ENCODE assay signal across 8 mouse cellular contexts in genomic region chr16:32098897-32099637, GRCm38 (mm10). TPM values are rescaled to one million over a fixed set of nuclear protein-coding genes. Genes with fewer than 3 reads are reported as not detected.
A peak's percentile ranks its signal among the peaks of the same experiment; 100 is the strongest.
DNase-seq lines count a peak whose midpoint lies in the region; ATAC-seq and TF ChIP-seq lines count a peak whose summit lies in the region.

No protein-coding gene starts in this region.

- TF ChIP-seq EP300 in MEL (IDR thresholded peaks at IDR 0.05; ENCODE audit: low read depth in 1 of 2, low read length in 2 of 2), result no peak
- TF ChIP-seq EP300 in heart, postnatal 0 days (IDR thresholded peaks at IDR 0.05; ENCODE audit: low read depth), result no peak

- no peak for TF ChIP-seq CTCF in MEL (IDR thresholded peaks at IDR 0.05 in 2 of 3, conservative IDR thresholded peaks at IDR 0.05 in 1 of 3; ENCODE audit: control insufficient read depth in 1 of 3, insufficient read depth in 1 of 3, low read depth in 2 of 3, low read length in 3 of 3, poor library complexity in 1 of 3, severe bottlenecking in 1 of 3)
- TF ChIP-seq CTCF in heart, postnatal 0 days (IDR thresholded peaks at IDR 0.05; ENCODE audit: low read depth), result peak; percentile 11; the same call in 1 of the 2 replicates

- peaks cover 35% of the 10 kb centered on the region for H3K36me3 ChIP-seq in heart, embryonic 12.5 days
- peaks cover 0 to 9% of the 10 kb centered on the region in 2 experiments; a peak in 2 of 4 replicates for H3K36me3 ChIP-seq in MEL (ENCODE audit: control insufficient read depth in 1 of 2, insufficient read depth in 2 of 2, low read length in 2 of 2)
- peaks cover 17% of the 10 kb centered on the region for H3K36me3 ChIP-seq in heart, postnatal 0 days (replicated peaks; ENCODE audit: control insufficient read depth, insufficient read depth, low read length)
- H3K36me3 ChIP-seq in megakaryocyte, embryonic 14.5 days (replicated peaks; ENCODE audit: low read length), result peaks cover 28% of the 10 kb centered on the region

- H3K4me1 ChIP-seq in heart, embryonic 12.5 days (replicated peaks), result peaks cover 12% of the 10 kb centered on the region
- no peaks in the 10 kb centered on the region; a peak in 2 of 4 replicates for H3K4me1 ChIP-seq in MEL (ENCODE audit: control insufficient read depth in 1 of 2, insufficient read depth in 2 of 2, low read length in 2 of 2)
- H3K4me1 ChIP-seq in heart, postnatal 0 days (ENCODE audit: control insufficient read depth, insufficient read depth), result peaks cover 13% of the 10 kb centered on the region
- H3K4me1 ChIP-seq in megakaryocyte, embryonic 14.5 days, result peaks cover 26% of the 10 kb centered on the region

- TF ChIP-seq RAD21 in MEL (IDR thresholded peaks at IDR 0.05; ENCODE audit: low read depth, low read length), result no peak

- TF ChIP-seq POLR2A in MEL (IDR thresholded peaks at IDR 0.05; ENCODE audit: control insufficient read depth in 1 of 2, insufficient read depth in 1 of 2, low read depth in 1 of 2, low read length in 2 of 2, poor library complexity in 1 of 2), result no peak

- H3K4me2 ChIP-seq in heart, embryonic 12.5 days, result peak overlapping the region; percentile 73
- H3K4me2 ChIP-seq in heart, postnatal 0 days (ENCODE audit: low read depth, low read length), result peak overlapping the region; percentile 84

- ATAC-seq in heart, embryonic 12.5 days (ENCODE audit: insufficient number of reproducible peaks, low FRiP score), result peak; percentile 80
- ATAC-seq in heart, postnatal 0 days (ENCODE audit: insufficient read depth, low read depth), result peak; percentile 77

- H3K27ac ChIP-seq in heart, embryonic 12.5 days (ENCODE audit: poor library complexity, severe bottlenecking), result peak overlapping the region; percentile 82
- H3K27ac ChIP-seq in MEL (ENCODE audit: control insufficient read depth, low read depth, low read length), result 0 out of 2 replicates have a peak overlapping the region, but pooled peaks have one; percentile 22
- H3K27ac ChIP-seq in heart, postnatal 0 days (ENCODE audit: low read depth), result peak overlapping the region; percentile 75

- peak overlapping the region; percentile 82 for H3K4me3 ChIP-seq in heart, embryonic 12.5 days
- H3K4me3 ChIP-seq in MEL (ENCODE audit: control insufficient read depth in 1 of 2, insufficient read depth in 1 of 2, low read depth in 2 of 2, low read length in 2 of 2), result peak overlapping the region; percentile 81 to 87
- peak overlapping the region; percentile 86 for H3K4me3 ChIP-seq in heart, postnatal 0 days (ENCODE audit: low read depth, low read length)
- H3K4me3 ChIP-seq in megakaryocyte, embryonic 14.5 days (replicated peaks), result peak overlapping the region; percentile 96

- peaks cover 6% of the 10 kb centered on the region for H3K79me2 ChIP-seq in MEL (ENCODE audit: control insufficient read depth, insufficient read depth, low read length, poor library complexity)

- no peak for DNase-seq in heart, adult 8-10 months (ENCODE audit: low spot score)
- no peak for DNase-seq in MEL (ENCODE audit: low read depth, low spot score)
- no peak for DNase-seq in heart, postnatal 0 days (ENCODE audit: low spot score)
- no peak for DNase-seq in right cerebral cortex, postnatal 10 days (ENCODE audit: low spot score in 2 of 2)
- no peak for DNase-seq in right cerebral cortex, postnatal 25 days
- DNase-seq in T-cell, adult 2 months (ENCODE audit: low spot score), result no peak

- H3K27me3 ChIP-seq in heart, embryonic 12.5 days (replicated peaks), result no peaks in the 10 kb centered on the region
- H3K27me3 ChIP-seq in MEL (ENCODE audit: control insufficient read depth in 1 of 2, insufficient read depth in 2 of 2, low read length in 2 of 2), result no peaks in the 10 kb centered on the region
- H3K27me3 ChIP-seq in heart, postnatal 0 days (ENCODE audit: control insufficient read depth, insufficient read depth, low read length), result no peaks in the 10 kb centered on the region
- no peaks in the 10 kb centered on the region for H3K27me3 ChIP-seq in megakaryocyte, embryonic 14.5 days (replicated peaks)

- peak overlapping the region; percentile 89 for H3K9ac ChIP-seq in heart, embryonic 12.5 days
- peak overlapping the region; percentile 87 for H3K9ac ChIP-seq in MEL (ENCODE audit: control insufficient read depth, low read depth, low read length, poor library complexity, severe bottlenecking)
- peak overlapping the region; percentile 75 for H3K9ac ChIP-seq in heart, postnatal 0 days (replicated peaks; ENCODE audit: low read depth, low read length)

- under 1% methylated on average over 39 of the region's 39 CpGs for WGBS in heart, embryonic 12.5 days
- WGBS in heart, postnatal 0 days, result under 1% methylated on average over 39 of the region's 39 CpGs

- H3K9me3 ChIP-seq in heart, embryonic 12.5 days (replicated peaks), result no peaks in the 10 kb centered on the region
- no peaks in the 10 kb centered on the region for H3K9me3 ChIP-seq in MEL (replicated peaks; ENCODE audit: insufficient read depth, low read length)
- H3K9me3 ChIP-seq in heart, postnatal 0 days (replicated peaks; ENCODE audit: control insufficient read depth, low read length), result no peaks in the 10 kb centered on the region
- H3K9me3 ChIP-seq in megakaryocyte, embryonic 14.5 days, result no peaks in the 10 kb centered on the region

TF ChIP-seq in MEL, 35 proteins besides CTCF, POLR2A, EP300 and RAD21:
- no peak for TF ChIP-seq CHD2 (IDR thresholded peaks at IDR 0.05; ENCODE audit: low read length)
- 0 out of 2 replicates have a peak, but pooled peaks have one; percentile 7 for TF ChIP-seq TCF12 (IDR thresholded peaks at IDR 0.05; ENCODE audit: low read depth, low read length)

RNA-seq across cellular contexts. Expression of gene Pigx, which starts 0.5 kb away (rescaled TPM):
- polyA plus RNA-seq in heart, embryonic 12.5 days (2016; fragmentation: Nextera tagmentation; extraction: Ambion mirVana), result 76.0 and 76.1 TPM in 2 replicates
- 10 to 100 TPM; 17.3 to 20.2 (median 20.0) TPM for total RNA-seq in heart, adult 8-10 months (2022)
- 22.3 and 24.0 TPM in 2 replicates for total RNA-seq in MEL (2012; rRNA removed)
- polyA plus RNA-seq in MEL (2012; ENCODE audit: insufficient read depth in 1 of 2, insufficient read length in 2 of 2, low read depth in 1 of 2, low replicate concordance in 2 of 2, missing spikeins in 1 of 2), result 10 to 100 TPM in 1 of 2 experiments, not detected in 1; 29.5 TPM
- 35.8 and 44.9 TPM in 2 replicates for total RNA-seq in heart, postnatal 0 days (2014; rRNA removed; ENCODE audit: low replicate concordance)
- 61.0 and 63.7 TPM in 2 replicates for polyA plus RNA-seq in heart, postnatal 0 days (2015; fragmentation: Nextera tagmentation; extraction: Ambion mirVana)
- 30.0 and 61.3 TPM in 2 replicates for polyA plus RNA-seq in megakaryocyte, embryonic 14.5 days (2012; ENCODE audit: insufficient read depth, low replicate concordance)

RNA-seq across cellular contexts. Expression of gene Cep19, which starts 0.5 kb away (rescaled TPM):
- polyA plus RNA-seq in heart, embryonic 12.5 days (2016; fragmentation: Nextera tagmentation; extraction: Ambion mirVana), result 20.9 and 22.7 TPM in 2 replicates
- total RNA-seq in heart, adult 8-10 months (2022), result 10 to 100 TPM in 3 of 4 experiments, 1 to 10 TPM in 1; 9.1 to 12.9 (median 12.4) TPM
- total RNA-seq in MEL (2012; rRNA removed), result 7.1 and 7.3 TPM in 2 replicates
- 1 to 10 TPM in 1 of 2 experiments, not detected in 1; 8.7 TPM for polyA plus RNA-seq in MEL (2012; ENCODE audit: insufficient read depth in 1 of 2, insufficient read length in 2 of 2, low read depth in 1 of 2, low replicate concordance in 2 of 2, missing spikeins in 1 of 2)
- total RNA-seq in heart, postnatal 0 days (2014; rRNA removed; ENCODE audit: low replicate concordance), result 4.2 and 12.1 TPM in 2 replicates
- polyA plus RNA-seq in heart, postnatal 0 days (2015; fragmentation: Nextera tagmentation; extraction: Ambion mirVana), result 19.6 and 20.1 TPM in 2 replicates
- polyA plus RNA-seq in megakaryocyte, embryonic 14.5 days (2012; ENCODE audit: insufficient read depth, low replicate concordance), result 1.6 and 2.0 TPM in 2 replicates

RNA-seq across cellular contexts. Expression of gene Pak2, which starts 19.9 kb away (rescaled TPM):
- 34.8 and 36.2 TPM in 2 replicates for polyA plus RNA-seq in heart, embryonic 12.5 days (2016; fragmentation: Nextera tagmentation; extraction: Ambion mirVana)
- total RNA-seq in heart, adult 8-10 months (2022), result 10 to 100 TPM; 22.8 to 27.3 (median 25.2) TPM
- 23.0 and 23.4 TPM in 2 replicates for total RNA-seq in MEL (2012; rRNA removed)
- 10 to 100 TPM; 34.1 to 67.2 TPM for polyA plus RNA-seq in MEL (2012; ENCODE audit: insufficient read depth in 1 of 2, insufficient read length in 2 of 2, low read depth in 1 of 2, low replicate concordance in 2 of 2, missing spikeins in 1 of 2)
- 21.3 and 25.8 TPM in 2 replicates for total RNA-seq in heart, postnatal 0 days (2014; rRNA removed; ENCODE audit: low replicate concordance)
- 16.3 and 19.1 TPM in 2 replicates for polyA plus RNA-seq in heart, postnatal 0 days (2015; fragmentation: Nextera tagmentation; extraction: Ambion mirVana)
- 16.0 and 24.5 TPM in 2 replicates for polyA plus RNA-seq in megakaryocyte, embryonic 14.5 days (2012; ENCODE audit: insufficient read depth, low replicate concordance)

Comparison
In these comparisons a context has a peak if more than half of its experiments do, and no peak if none do; other contexts are left out.
1. H3K27ac ChIP-seq: peak in every context shown above with its lines; median percentile 82 in heart, embryonic 12.5 days; 75 in heart, postnatal 0 days; 22 in MEL.